Mouse (Mus musculus) megakaryocyte, adult 5-6 weeks (primary cell): ENCODE data around the gene Gle1. TPM values are rescaled to one million over a fixed set of nuclear protein-coding genes. Genes with fewer than 3 reads are reported as not detected.

Experiments
- ATAC-seq: 2 replicates; pipeline ENCODE4 v1.8.0; 2016; ENCODE audit warnings: mild to moderate bottlenecking, inconsistent platforms; ENCODE audit not compliant: poor library complexity, severe bottlenecking
- total RNA-seq, 2 experiments: library from RNA; stranded (forward) in 1 of 2; stranded (reverse) in 1 of 2; fragments of 153-499, 151-499 nt in 1 of 2; fragments of 221-1000, 200-1000 nt in 1 of 2; gene quantifications; 2 replicates each; pipeline versions ENCODE4 v1.2.3 to v1.2.4; 2015 to 2017

The Gle1 gene
- total RNA-seq, 2 experiments from 2014 or later: 17.5 to 54.7 TPM

DNA sequence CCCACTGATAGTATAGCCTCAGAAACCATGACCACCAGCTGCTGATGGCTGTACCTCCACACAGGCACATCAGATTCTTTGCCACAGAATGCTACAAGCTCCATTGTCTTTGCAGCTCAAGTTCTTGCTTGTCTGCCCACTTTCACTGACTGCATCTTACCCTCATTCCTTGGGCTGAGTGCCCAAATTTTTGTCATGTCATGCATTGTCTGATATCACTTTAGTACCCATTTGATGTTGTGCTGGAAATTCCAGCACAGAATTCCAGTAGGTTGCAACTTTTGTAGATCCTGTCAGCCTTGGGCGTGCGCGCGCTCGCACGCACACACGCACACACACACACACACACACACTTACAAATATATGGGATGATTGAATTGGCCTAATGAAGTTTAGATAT, 26.0 kb downstream of the Gle1 start:
- ATAC-seq: no peak

DNA sequence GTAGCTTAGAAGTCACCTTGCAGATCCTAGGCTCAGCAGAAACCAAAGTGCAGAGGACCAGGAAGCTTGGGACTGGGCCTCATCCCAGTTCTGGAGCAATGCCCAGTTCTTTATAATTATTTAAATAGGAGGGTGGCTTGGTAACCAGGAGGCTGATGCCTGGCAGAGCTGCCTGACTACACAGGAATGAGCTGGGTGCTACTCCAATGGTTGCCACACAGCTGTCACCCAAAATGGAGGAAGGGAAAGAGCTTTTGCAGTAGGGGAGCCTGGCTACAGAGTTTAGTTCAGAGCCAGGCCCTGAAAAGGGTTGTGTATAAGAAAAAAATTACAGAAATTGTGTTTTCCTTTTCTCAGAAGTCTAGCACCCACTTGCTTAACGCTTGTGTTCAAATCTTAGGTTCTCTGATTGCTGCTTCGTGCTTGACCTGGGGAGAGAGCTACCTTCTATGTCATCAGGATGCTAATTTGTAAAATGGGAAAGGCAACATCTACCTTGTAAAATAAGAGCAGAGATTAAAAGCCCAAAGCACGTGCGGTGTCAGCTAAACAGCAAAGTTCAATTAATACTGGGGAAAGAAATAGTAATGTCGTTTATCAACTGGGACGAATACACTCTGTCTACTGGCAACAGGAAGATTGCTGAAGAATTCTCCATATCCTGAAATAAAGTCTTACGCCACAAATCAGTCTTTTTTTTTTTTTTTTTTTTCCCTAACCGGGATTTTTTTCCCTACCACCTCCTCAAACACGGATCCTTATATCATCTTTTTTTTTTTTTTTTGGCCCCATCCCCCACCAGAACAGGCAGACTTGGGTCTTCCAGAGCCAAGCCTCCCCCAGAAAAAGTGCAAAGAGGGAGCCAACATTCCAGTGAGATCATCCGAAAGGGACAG, 29.4 kb downstream of the Gle1 start:
- no peak for ATAC-seq

DNA sequence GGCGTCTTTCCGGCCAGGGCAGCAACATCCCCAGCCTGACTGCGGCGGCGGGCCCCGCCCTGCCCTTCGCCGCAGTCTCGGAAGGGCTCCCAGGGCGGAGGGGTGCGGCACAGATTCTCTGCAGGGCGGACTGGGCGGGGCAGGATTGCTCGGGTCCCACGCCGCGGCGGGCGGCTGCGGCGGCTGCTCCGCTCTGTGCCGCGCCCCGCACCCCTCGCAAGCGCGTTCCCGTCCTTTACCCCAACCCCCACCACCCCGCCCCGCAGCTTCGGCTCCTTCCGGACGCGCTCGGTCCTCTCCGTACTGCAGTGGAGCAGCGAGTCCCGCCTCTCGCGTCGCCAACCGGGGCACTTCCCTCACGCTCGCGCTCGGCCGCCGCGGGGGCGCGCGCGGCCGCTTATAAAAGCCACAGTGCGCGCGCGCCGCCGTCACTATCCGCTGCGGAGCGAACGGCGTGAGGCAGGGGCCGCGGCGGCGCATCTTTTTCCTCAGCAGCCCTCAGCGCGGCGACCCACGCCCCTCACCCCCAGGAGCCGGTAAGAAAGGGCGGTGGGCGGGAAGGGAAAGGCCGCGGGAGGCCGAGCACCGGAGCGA, 30.1 kb downstream of the Gle1 start, which contains the start of gene Sptan1:
Gene Sptan1 (plus strand): TSS at position 311 of the 594 bp plus-strand sequence.
- peak; percentile 95 for ATAC-seq

DNA sequence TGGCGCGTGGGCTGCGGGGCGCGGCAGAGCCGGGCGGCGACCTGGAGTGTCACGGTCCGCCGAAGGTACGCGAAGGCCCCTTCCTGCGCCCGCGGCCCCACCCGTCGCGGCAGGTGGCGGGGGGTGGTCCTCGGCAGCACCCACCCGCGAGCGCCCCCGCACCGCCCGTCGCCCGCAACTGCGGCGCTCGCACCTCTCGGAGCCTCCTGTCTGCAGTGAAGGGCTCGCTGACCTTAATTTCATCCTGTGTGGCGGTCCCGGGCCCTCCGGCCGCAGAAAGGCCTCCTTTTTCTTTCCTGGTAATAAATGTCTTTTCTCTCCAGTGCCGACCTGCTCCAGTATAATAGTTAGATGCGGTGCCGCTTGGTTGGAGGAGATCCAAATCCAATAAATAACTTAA, 30.7 kb downstream of the Gle1 start:
- ATAC-seq: peak; percentile 9; the same call in 1 of the 2 replicates

DNA sequence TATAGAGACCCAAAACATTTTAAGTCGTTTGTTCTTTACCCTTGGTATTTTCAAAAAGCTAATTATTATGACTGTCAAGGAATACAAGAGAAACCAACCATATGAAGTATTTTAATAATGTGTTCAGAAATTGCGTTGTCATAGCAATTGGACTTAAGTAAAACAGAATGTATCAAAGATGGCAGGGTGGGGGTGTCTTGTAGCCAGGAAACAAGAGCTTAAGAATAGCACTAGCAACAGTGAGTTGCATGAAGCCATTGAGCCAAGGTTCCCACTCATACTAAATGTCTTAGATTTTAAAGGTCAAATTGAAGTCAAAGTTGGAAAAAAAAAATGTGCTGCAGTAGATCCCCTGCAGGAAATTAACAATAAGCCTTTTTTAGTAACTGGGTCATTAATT, 31.6 kb downstream of the Gle1 start:
- ATAC-seq: no peak

DNA sequence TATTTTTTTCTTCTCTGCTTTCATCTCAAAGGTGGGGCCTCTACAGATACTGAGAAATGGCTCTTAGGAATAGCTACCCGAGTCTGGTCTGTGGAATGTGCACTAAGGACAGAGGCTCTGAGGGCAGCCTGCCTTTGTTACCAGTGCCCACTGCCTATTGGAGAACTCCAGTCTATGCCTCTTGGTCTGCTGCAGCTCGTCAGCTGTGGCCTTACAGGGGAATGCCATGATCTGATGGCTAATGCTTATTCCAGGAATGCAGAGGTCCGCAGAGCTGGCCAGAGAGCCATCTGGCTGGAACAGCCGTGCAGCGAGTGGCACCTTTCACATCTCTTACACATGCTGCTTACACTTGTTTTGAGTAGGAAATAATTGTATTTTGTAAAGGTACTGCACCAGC, 32.5 kb downstream of the Gle1 start:
- no peak for ATAC-seq

DNA sequence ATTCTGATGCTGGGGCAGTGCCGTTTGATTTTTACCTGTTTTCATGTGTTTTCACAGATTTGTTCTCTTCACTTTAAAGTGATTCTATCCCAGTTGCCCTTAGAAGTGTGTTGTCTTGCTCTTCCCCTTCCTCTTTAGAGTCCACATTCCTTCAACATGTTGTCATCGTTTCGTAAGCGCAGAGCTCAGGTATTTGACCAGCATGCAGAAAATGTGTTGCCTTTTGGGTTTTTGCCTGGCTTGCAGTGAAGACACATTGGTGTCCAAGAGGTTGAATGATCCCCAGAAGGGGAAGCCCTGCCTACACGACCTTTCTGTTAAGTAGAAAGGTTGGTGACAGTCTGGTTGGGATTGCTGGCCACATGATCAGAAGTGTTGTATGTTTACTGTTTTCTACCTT, 33.4 kb downstream of the Gle1 start:
- ATAC-seq: no peak

DNA sequence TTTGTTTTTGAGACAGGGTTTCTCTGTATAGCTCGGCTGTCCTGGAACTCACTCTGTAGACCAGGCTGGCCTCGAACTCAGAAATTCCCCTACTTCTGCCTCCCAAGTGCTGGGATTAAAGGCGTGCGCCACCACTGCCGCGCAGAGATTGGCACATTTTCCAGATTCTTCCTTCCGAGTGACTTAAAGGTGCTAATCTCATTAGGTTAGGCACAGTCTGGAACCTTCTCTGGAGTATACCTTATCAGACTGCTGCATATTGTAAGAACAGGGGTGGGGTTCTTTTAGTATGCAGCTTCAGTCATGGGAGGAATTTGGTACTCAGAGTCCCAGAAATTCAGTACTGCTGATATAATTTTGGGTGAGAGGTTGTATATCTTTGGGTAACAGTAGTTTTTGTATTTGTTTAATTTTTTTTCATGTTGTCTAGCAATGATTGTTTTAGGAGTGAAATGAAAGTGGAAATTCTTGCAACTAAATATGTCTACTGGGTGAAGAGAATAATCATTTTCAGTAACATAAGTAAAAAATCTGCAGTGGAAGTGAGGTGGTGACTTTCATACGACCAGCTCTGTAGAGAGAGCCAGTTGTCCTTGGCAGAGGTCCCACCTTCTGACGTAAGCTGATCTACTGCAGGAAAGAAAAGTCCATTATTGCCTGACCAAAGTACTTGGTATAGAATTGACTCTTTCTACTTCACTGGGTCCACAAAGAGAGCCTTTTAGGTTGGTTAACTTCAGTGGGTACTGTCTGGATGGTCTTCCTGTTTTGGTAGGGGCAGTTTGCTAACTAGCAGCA, 36.8 kb downstream of the Gle1 start:
- ATAC-seq: no peak

DNA sequence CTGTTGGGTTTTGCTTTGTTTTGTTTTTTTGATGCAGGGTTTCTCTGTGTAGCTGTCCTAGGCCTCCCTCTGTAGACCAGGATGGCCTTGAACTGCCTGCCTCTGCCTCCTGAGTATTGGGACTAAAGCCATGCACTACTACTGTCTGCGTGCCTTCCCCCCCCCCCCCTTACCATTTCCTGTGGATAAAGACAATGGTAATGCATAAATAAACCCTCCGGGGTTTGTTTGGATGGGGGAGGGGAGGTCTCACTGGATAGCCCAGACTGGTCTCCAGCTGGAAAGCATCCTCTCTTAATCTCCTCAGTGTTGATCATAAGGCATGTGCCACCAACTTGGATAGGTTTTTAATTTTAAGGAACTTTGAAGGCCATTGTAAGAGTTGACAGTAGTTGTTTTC, 38.3 kb downstream of the Gle1 start:
- no peak for ATAC-seq

DNA sequence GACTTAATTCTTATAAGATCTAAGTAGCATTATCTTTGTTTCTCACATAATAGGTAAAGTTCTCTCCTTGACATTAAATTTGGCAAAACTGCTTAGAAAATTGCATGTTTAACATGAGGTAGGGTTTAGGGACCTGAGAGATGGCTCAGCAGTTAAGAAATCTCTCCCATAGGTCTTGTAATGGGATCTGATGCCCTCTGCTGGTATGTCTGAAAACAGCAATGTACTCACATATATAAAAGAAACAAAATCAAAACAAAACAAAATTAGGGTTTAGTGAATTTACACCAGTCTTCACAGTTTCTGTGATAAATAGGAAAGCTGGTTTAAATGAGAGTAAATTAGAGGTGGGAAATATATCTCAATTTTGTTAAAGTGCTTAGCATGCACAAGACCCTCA, 42.1 kb downstream of the Gle1 start:
- peak; percentile 76 for ATAC-seq

DNA sequence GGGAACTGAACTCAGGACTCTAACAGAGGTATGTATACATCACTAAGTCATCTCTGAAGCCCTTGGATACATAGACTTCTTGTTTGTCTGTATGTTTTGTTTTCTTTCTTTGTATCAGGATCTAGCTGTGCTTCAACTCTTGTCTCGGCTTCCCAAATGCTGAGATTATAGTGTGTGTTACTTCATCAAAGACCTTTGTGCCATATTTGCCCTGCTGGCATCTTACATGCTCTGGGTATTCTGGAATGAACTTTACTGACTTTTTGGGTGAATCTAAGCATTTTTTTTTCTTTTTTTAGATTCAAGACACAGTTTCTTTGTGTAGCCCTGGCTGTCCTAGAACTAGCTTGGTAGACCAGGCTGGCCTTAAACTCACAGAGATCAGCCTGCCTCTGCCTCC, 45.4 kb downstream of the Gle1 start:
- ATAC-seq: no peak

DNA sequence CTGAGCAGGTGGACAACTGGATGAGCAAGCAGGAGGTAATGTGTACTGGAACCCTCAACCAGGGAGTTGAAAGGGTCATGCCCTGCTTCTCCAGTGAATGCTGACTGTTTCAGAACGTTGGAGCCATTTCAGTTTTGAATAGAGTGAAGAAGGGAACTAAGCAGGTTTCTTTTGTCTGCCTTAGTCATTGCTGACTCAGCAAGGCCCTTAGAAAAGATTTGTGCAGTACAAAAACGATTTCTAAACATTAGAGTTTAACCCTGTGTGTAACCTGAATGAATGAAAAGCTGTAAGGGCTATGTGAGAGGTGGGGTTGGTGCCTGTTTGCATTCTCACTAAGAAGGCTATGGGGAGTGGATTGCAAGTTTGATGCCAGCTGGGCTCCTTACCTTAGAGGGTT, 56.7 kb downstream of the Gle1 start:
- no peak for ATAC-seq

DNA sequence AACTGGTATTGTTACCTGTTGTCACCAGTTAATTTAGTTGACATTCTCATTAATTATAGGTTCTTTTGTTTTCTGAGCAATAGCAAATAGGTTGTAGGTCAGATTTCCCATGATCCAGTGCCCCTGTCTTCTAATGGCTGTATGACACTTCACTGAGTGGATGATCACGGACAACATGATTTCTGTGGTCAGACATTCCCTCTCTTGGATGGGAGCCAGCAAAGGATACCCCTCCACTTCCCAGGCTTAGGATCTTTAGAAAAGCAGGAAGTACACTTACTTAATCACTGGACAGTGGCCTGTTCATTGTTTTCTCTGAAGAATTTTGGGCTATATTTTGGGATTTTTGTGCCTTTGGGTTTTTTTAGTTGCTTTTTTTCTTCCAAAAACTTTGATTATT, 73.9 kb downstream of the Gle1 start:
- ATAC-seq: no peak

Other genes with a start within 250 kb of the Gle1 start
- not detected in 2 replicates for gene Gm13420, start 183.7 kb upstream of the Gle1 start, total RNA-seq (2015)
- gene Gm13420, start 183.7 kb upstream of the Gle1 start, total RNA-seq (2017): not detected in 2 replicates
- 0.39 TPM in 1 of 2 replicates, not detected in the other for gene Gm13547, start 176.1 kb upstream of the Gle1 start, total RNA-seq (2015)
- not detected in 2 replicates for gene Gm13547, start 176.1 kb upstream of the Gle1 start, total RNA-seq (2017)
- 3.5 and 4.6 TPM in 2 replicates for gene Coq4, start 147.9 kb upstream of the Gle1 start, total RNA-seq (2015)
- gene Coq4, start 147.9 kb upstream of the Gle1 start, total RNA-seq (2017): 1.5 and 2.9 TPM in 2 replicates
- gene Trub2, start 146.9 kb upstream of the Gle1 start, total RNA-seq (2015): 13.7 and 16.1 TPM in 2 replicates
- gene Trub2, start 146.9 kb upstream of the Gle1 start, total RNA-seq (2017): 21.3 and 33.2 TPM in 2 replicates
- 14.1 and 17.7 TPM in 2 replicates for gene Slc27a4, start 132.8 kb upstream of the Gle1 start, total RNA-seq (2015)
- 17.4 and 18.0 TPM in 2 replicates for gene Slc27a4, start 132.8 kb upstream of the Gle1 start, total RNA-seq (2017)
- 8.2 and 9.3 TPM in 2 replicates for gene Urm1, start 115.4 kb upstream of the Gle1 start, total RNA-seq (2015)
- 16.1 and 17.8 TPM in 2 replicates for gene Urm1, start 115.4 kb upstream of the Gle1 start, total RNA-seq (2017)
- 5.3 and 9.6 TPM in 2 replicates for gene Cercam, start 66.3 kb upstream of the Gle1 start, total RNA-seq (2015)
- 4.3 and 6.7 TPM in 2 replicates for gene Cercam, start 66.3 kb upstream of the Gle1 start, total RNA-seq (2017)
- 28.2 and 29.9 TPM in 2 replicates for gene Odf2, start 46.2 kb upstream of the Gle1 start, total RNA-seq (2015)
- gene Odf2, start 46.2 kb upstream of the Gle1 start, total RNA-seq (2017): 85.0 and 88.4 TPM in 2 replicates
- 59.3 and 72.4 TPM in 2 replicates for gene Sptan1, start 30.1 kb downstream of the Gle1 start, total RNA-seq (2015)
- 131 and 136 TPM in 2 replicates for gene Sptan1, start 30.1 kb downstream of the Gle1 start, total RNA-seq (2017)
- gene Wdr34, start 113.5 kb downstream of the Gle1 start, total RNA-seq (2015): 0.91 and 1.2 TPM in 2 replicates
- gene Wdr34, start 113.5 kb downstream of the Gle1 start, total RNA-seq (2017): 1.8 and 5.7 TPM in 2 replicates
- gene Set, start 122.0 kb downstream of the Gle1 start, total RNA-seq (2015): 160 and 167 TPM in 2 replicates
- gene Set, start 122.0 kb downstream of the Gle1 start, total RNA-seq (2017): 634 and 647 TPM in 2 replicates
- gene Pkn3, start 142.3 kb downstream of the Gle1 start, total RNA-seq (2015): 3.0 and 4.8 TPM in 2 replicates
- 7.0 and 9.1 TPM in 2 replicates for gene Pkn3, start 142.3 kb downstream of the Gle1 start, total RNA-seq (2017)
- gene Zdhhc12, start 158.2 kb downstream of the Gle1 start, total RNA-seq (2015): 20.3 and 24.6 TPM in 2 replicates
- 8.2 and 10.7 TPM in 2 replicates for gene Zdhhc12, start 158.2 kb downstream of the Gle1 start, total RNA-seq (2017)
- 10.1 and 11.7 TPM in 2 replicates for gene Zer1, start 189.2 kb downstream of the Gle1 start, total RNA-seq (2015)
- gene Zer1, start 189.2 kb downstream of the Gle1 start, total RNA-seq (2017): 8.7 and 10.7 TPM in 2 replicates
- 21.2 and 25.8 TPM in 2 replicates for gene Tbc1d13, start 198.3 kb downstream of the Gle1 start, total RNA-seq (2015)
- 36.5 and 50.0 TPM in 2 replicates for gene Tbc1d13, start 198.3 kb downstream of the Gle1 start, total RNA-seq (2017)
- gene Endog, start 236.1 kb downstream of the Gle1 start, total RNA-seq (2015): 2.3 and 4.1 TPM in 2 replicates
- 2.9 and 4.0 TPM in 2 replicates for gene Endog, start 236.1 kb downstream of the Gle1 start, total RNA-seq (2017)
- 5.4 and 5.5 TPM in 2 replicates for gene Spout1, start 243.0 kb downstream of the Gle1 start, total RNA-seq (2015)
- gene Spout1, start 243.0 kb downstream of the Gle1 start, total RNA-seq (2017): 8.5 and 11.7 TPM in 2 replicates